Mouse (Mus musculus): ENCODE results near the gene Card11. TPM values are rescaled to one million over a fixed set of nuclear protein-coding genes. Genes with fewer than 3 reads are reported as not detected.

The Card11 gene
- polyA plus RNA-seq, 1 experiment from 2014 or later = 0.23 TPM

GRCm38 (mm10) chr5:140869034-140869433 is 131.3 kb downstream of the Card11 start:
- 60% methylated on average over 2 of the region's 2 CpGs for WGBS (ENCODE audit: insufficient replicate concordance)

GRCm38 (mm10) chr5:140859730-140860129 is 140.7 kb downstream of the Card11 start:
- no peak overlapping the region for H3K4me3 ChIP-seq (replicated peaks)
- H3K9me3 ChIP-seq (replicated peaks) = no peaks in the 10 kb centered on the region
- peaks cover 6% of the 10 kb centered on the region for H3K4me1 ChIP-seq (replicated peaks)
- 60% methylated on average over 5 of the region's 5 CpGs for WGBS (ENCODE audit: insufficient replicate concordance)
- H3K9ac ChIP-seq = no peak overlapping the region
- no peak overlapping the region for H3K4me2 ChIP-seq
- DNase-seq = no peak
- no peaks in the 10 kb centered on the region for H3K27me3 ChIP-seq
- H3K36me3 ChIP-seq = no peaks in the 10 kb centered on the region
- no peak overlapping the region for H3K27ac ChIP-seq
- no peak for ATAC-seq (ENCODE audit: low read depth)

More at GRCm38 (mm10) chr5:140869034-140869433, 131.3 kb downstream of the Card11 start:
- H3K4me3 ChIP-seq (replicated peaks) = no peak overlapping the region
- no peak for ATAC-seq (ENCODE audit: low read depth)
- no peak overlapping the region for H3K9ac ChIP-seq
- H3K27me3 ChIP-seq = no peaks in the 10 kb centered on the region
- H3K4me2 ChIP-seq = no peak overlapping the region
- H3K9me3 ChIP-seq (replicated peaks) = no peaks in the 10 kb centered on the region
- no peak overlapping the region for H3K27ac ChIP-seq
- peak; percentile 27 for DNase-seq
- peaks cover 15% of the 10 kb centered on the region for H3K4me1 ChIP-seq (replicated peaks)
- no peaks in the 10 kb centered on the region for H3K36me3 ChIP-seq

- Histone ChIP-seq H3K36me3 (no peaks in the 10 kb centered on the region), H3K27ac (no peak overlapping the region), H3K9me3 (replicated peaks) (no peaks in the 10 kb centered on the region), H3K4me3 (replicated peaks) (no peak overlapping the region), H3K4me1 (replicated peaks) (peaks cover 17% of the 10 kb centered on the region), H3K27me3 (no peaks in the 10 kb centered on the region), H3K9ac (no peak overlapping the region), H3K4me2 (no peak overlapping the region)
- no peak for DNase-seq
- WGBS (ENCODE audit: insufficient replicate concordance) = 35% methylated on average over 3 of the region's 3 CpGs
- no peak for ATAC-seq (ENCODE audit: low read depth)
Measured at GRCm38 (mm10) chr5:140858335-140858734, 142.0 kb downstream of the Card11 start.

- ATAC-seq (ENCODE audit: low read depth) (no peak), DNase-seq (no peak)
- H3K27me3 ChIP-seq = no peaks in the 10 kb centered on the region
- H3K4me1 ChIP-seq (replicated peaks) = peaks cover 22% of the 10 kb centered on the region
- no peak overlapping the region for H3K9ac ChIP-seq
- H3K4me3 ChIP-seq (replicated peaks) = no peak overlapping the region
- H3K4me2 ChIP-seq = no peak overlapping the region
- H3K36me3 ChIP-seq = no peaks in the 10 kb centered on the region
- WGBS (ENCODE audit: insufficient replicate concordance) = 52% methylated on average over 8 of the region's 8 CpGs
- H3K27ac ChIP-seq = no peak overlapping the region
- H3K9me3 ChIP-seq (replicated peaks) = no peaks in the 10 kb centered on the region
Measured at GRCm38 (mm10) chr5:140857432-140858154, 142.8 kb downstream of the Card11 start.

- Histone ChIP-seq H3K4me1 (replicated peaks) (peaks cover 22% of the 10 kb centered on the region), H3K4me3 (replicated peaks) (no peak overlapping the region), H3K4me2 (no peak overlapping the region), H3K27ac (no peak overlapping the region), H3K9me3 (replicated peaks) (no peaks in the 10 kb centered on the region), H3K27me3 (no peaks in the 10 kb centered on the region), H3K36me3 (no peaks in the 10 kb centered on the region), H3K9ac (no peak overlapping the region)
- DNase-seq (no peak), ATAC-seq (ENCODE audit: low read depth) (no peak)
- 67% methylated on average over 11 of the region's 11 CpGs for WGBS (ENCODE audit: insufficient replicate concordance)
Measured at GRCm38 (mm10) chr5:140855909-140856530, 144.4 kb downstream of the Card11 start.

GRCm38 (mm10) chr5:140854700-140855099 is 145.7 kb downstream of the Card11 start:
- H3K27me3 ChIP-seq = no peaks in the 10 kb centered on the region

GRCm38 (mm10) chr5:140853723-140854122 is 146.7 kb downstream of the Card11 start:
- H3K9me3 ChIP-seq (replicated peaks) = no peaks in the 10 kb centered on the region
- no peak overlapping the region for H3K9ac ChIP-seq
- peaks cover 22% of the 10 kb centered on the region for H3K4me1 ChIP-seq (replicated peaks)
- no peaks in the 10 kb centered on the region for H3K27me3 ChIP-seq
- DNase-seq = no peak
- WGBS (ENCODE audit: insufficient replicate concordance) = 70% methylated on average over 5 of the region's 5 CpGs
- H3K4me2 ChIP-seq = no peak overlapping the region
- no peak overlapping the region for H3K27ac ChIP-seq
- H3K4me3 ChIP-seq (replicated peaks) = no peak overlapping the region
- no peak for ATAC-seq (ENCODE audit: low read depth)
- no peaks in the 10 kb centered on the region for H3K36me3 ChIP-seq

More at GRCm38 (mm10) chr5:140854700-140855099, 145.7 kb downstream of the Card11 start:
- Histone ChIP-seq H3K9me3 (replicated peaks) (no peaks in the 10 kb centered on the region), H3K27ac (no peak overlapping the region), H3K4me1 (replicated peaks) (peaks cover 22% of the 10 kb centered on the region), H3K4me3 (replicated peaks) (no peak overlapping the region), H3K9ac (no peak overlapping the region), H3K4me2 (no peak overlapping the region), H3K36me3 (no peaks in the 10 kb centered on the region)
- ATAC-seq (ENCODE audit: low read depth) = no peak
- 61% methylated on average over 4 of the region's 4 CpGs for WGBS (ENCODE audit: insufficient replicate concordance)
- DNase-seq = no peak

- ATAC-seq (ENCODE audit: low read depth) = peak; percentile 64; the same call in 1 of the 2 replicates
- H3K27ac ChIP-seq = no peak overlapping the region; the same call in 1 of the 2 replicates
- H3K4me2 ChIP-seq = peak overlapping the region; percentile 34
- no peak overlapping the region; the same call in 1 of the 2 replicates for H3K4me3 ChIP-seq (replicated peaks)
- WGBS (ENCODE audit: insufficient replicate concordance) = 65% methylated on average over 12 of the region's 12 CpGs
- H3K9ac ChIP-seq = no peak overlapping the region
- no peaks in the 10 kb centered on the region for H3K27me3 ChIP-seq
- no peaks in the 10 kb centered on the region for H3K36me3 ChIP-seq
- H3K4me1 ChIP-seq (replicated peaks) = peaks cover 22% of the 10 kb centered on the region
- DNase-seq = no peak
- no peaks in the 10 kb centered on the region for H3K9me3 ChIP-seq (replicated peaks)
Measured at GRCm38 (mm10) chr5:140852435-140852996, 147.9 kb downstream of the Card11 start.

- Histone ChIP-seq H3K4me3 (replicated peaks) (no peak overlapping the region), H3K4me2 (no peak overlapping the region), H3K4me1 (replicated peaks) (no peaks in the 10 kb centered on the region), H3K9ac (no peak overlapping the region), H3K27ac (no peak overlapping the region), H3K36me3 (no peaks in the 10 kb centered on the region), H3K9me3 (replicated peaks) (no peaks in the 10 kb centered on the region), H3K27me3 (no peaks in the 10 kb centered on the region)
- no peak for ATAC-seq (ENCODE audit: low read depth)
- DNase-seq = no peak
- WGBS (ENCODE audit: insufficient replicate concordance) = 13% methylated on average over 5 of the region's 5 CpGs
Measured at GRCm38 (mm10) chr5:140847300-140847729, 153.1 kb downstream of the Card11 start.

GRCm38 (mm10) chr5:140841942-140842341 is 158.4 kb downstream of the Card11 start:
- WGBS (ENCODE audit: insufficient replicate concordance) = 35% methylated on average over 4 of the region's 4 CpGs
- DNase-seq (no peak), ATAC-seq (ENCODE audit: low read depth) (no peak)
- H3K36me3 ChIP-seq = no peaks in the 10 kb centered on the region
- H3K9me3 ChIP-seq (replicated peaks) = no peaks in the 10 kb centered on the region
- no peak overlapping the region for H3K9ac ChIP-seq
- no peak overlapping the region for H3K4me3 ChIP-seq (replicated peaks)
- no peaks in the 10 kb centered on the region for H3K27me3 ChIP-seq
- no peak overlapping the region for H3K4me2 ChIP-seq
- H3K4me1 ChIP-seq (replicated peaks) = no peaks in the 10 kb centered on the region
- H3K27ac ChIP-seq = no peak overlapping the region

GRCm38 (mm10) chr5:140831064-140831431 is 169.3 kb downstream of the Card11 start:
- Histone ChIP-seq H3K4me2 (peak overlapping the region; percentile 75), H3K9me3 (replicated peaks) (no peaks in the 10 kb centered on the region), H3K36me3 (no peaks in the 10 kb centered on the region), H3K27me3 (no peaks in the 10 kb centered on the region), H3K4me3 (replicated peaks) (peak overlapping the region; percentile 53), H3K9ac (peak overlapping the region; percentile 44; the same call in 1 of the 2 replicates), H3K27ac (peak overlapping the region; percentile 81), H3K4me1 (replicated peaks) (peaks cover 51% of the 10 kb centered on the region)
- DNase-seq (peak; percentile 21), ATAC-seq (ENCODE audit: low read depth) (peak; percentile 16)
- 53% methylated on average over 8 of the region's 8 CpGs for WGBS (ENCODE audit: insufficient replicate concordance)

All from liver, embryonic 13.5 days (tissue).